Mouse (Mus musculus): Measurements from ENCODE around the gene Asb17.

DNA sequence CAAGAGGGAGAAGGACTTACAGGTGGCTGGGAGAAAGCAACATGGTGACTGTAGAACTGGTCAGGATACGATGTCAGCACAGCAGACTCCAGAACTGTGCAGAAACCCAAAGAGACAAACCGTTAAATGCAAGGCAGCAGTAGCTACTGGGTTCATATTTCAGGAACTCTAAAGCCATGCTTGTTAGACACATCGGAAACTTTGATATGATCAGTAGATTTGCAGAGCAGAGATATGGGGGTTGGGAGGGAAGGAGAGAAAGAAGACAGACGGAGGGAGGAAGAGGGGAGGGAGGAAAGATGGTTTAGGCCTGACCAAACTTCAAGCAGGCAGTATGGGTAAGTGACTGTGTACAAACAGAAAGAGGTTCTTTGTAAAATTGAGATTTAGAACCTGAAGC lies 6.4 kb upstream of the Asb17 start:
- TF ChIP-seq CTCF (IDR thresholded peaks at IDR 0.05; ENCODE audit: low read depth, low read length), result no peak
- no peak for TF ChIP-seq POLR2A (IDR thresholded peaks at IDR 0.05; ENCODE audit: extremely low read depth, insufficient read depth, low read length)

Data from liver, adult 2 months (tissue).